Mouse (Mus musculus): ENCODE measurements at regions not wholly inside any gene's neighbourhood (a gene's known extent, or its start where the extent isn't known, plus 50 kb on each side); places are given as distances from the start of the nearest gene placed in this dataset.

- no peak for ATAC-seq (ENCODE audit: low FRiP score)
- Histone ChIP-seq H3K4me1 (replicated peaks; ENCODE audit: control insufficient read depth, insufficient read depth, low read length) (no peaks in the 10 kb centered on the region), H3K9ac (ENCODE audit: low read depth, low read length) (no peak overlapping the region), H3K4me3 (ENCODE audit: low read depth, low read length) (no peak overlapping the region), H3K9me3 (ENCODE audit: control insufficient read depth, low read length) (no peaks in the 10 kb centered on the region), H3K27ac (ENCODE audit: low read depth, low read length) (no peak overlapping the region), H3K27me3 (ENCODE audit: control insufficient read depth, insufficient read depth, low read length) (no peaks in the 10 kb centered on the region), H3K36me3 (ENCODE audit: control insufficient read depth, insufficient read depth, low read length) (no peaks in the 10 kb centered on the region), H3K4me2 (replicated peaks; ENCODE audit: low read depth, low read length) (no peak overlapping the region)
- WGBS: 52% methylated on average over 4 of the region's 4 CpGs
- no peak for DNase-seq (ENCODE audit: low spot score)
Observed at GRCm38 (mm10) chr5:102206456-102206855, 136.7 kb upstream of the Wdfy3 start.

GRCm38 (mm10) chr5:102206953-102207352 lies 137.2 kb upstream of the Wdfy3 start:
- 4% methylated on average over 16 of the region's 16 CpGs for WGBS
- no peak overlapping the region for H3K27ac ChIP-seq (ENCODE audit: low read depth, low read length)
- no peak overlapping the region for H3K9ac ChIP-seq (ENCODE audit: low read depth, low read length)
- no peaks in the 10 kb centered on the region for H3K27me3 ChIP-seq (ENCODE audit: control insufficient read depth, insufficient read depth, low read length)
- H3K4me3 ChIP-seq (ENCODE audit: low read depth, low read length): no peak overlapping the region
- no peaks in the 10 kb centered on the region for H3K36me3 ChIP-seq (ENCODE audit: control insufficient read depth, insufficient read depth, low read length)
- no peaks in the 10 kb centered on the region for H3K4me1 ChIP-seq (replicated peaks; ENCODE audit: control insufficient read depth, insufficient read depth, low read length)
- DNase-seq (ENCODE audit: low spot score) (peak; percentile 87), ATAC-seq (ENCODE audit: low FRiP score) (peak; percentile 78; the same call in 1 of the 2 replicates)
- no peaks in the 10 kb centered on the region for H3K9me3 ChIP-seq (ENCODE audit: control insufficient read depth, low read length)
- H3K4me2 ChIP-seq (replicated peaks; ENCODE audit: low read depth, low read length): 0 out of 2 replicates have a peak overlapping the region, but pooled peaks have one; percentile 3

GRCm38 (mm10) chr5:102213145-102213544 lies 143.4 kb upstream of the Wdfy3 start:
- no peak for ATAC-seq (ENCODE audit: low FRiP score)
- WGBS: 62% methylated on average over 6 of the region's 6 CpGs

GRCm38 (mm10) chr5:102227131-102227530 lies 157.4 kb upstream of the Wdfy3 start:
- WGBS: 64% methylated on average over 6 of the region's 6 CpGs
- H3K9me3 ChIP-seq (ENCODE audit: control insufficient read depth, low read length): no peaks in the 10 kb centered on the region
- DNase-seq (ENCODE audit: low spot score) (no peak), ATAC-seq (ENCODE audit: low FRiP score) (no peak)
- no peak overlapping the region for H3K4me2 ChIP-seq (replicated peaks; ENCODE audit: low read depth, low read length)
- H3K27ac ChIP-seq (ENCODE audit: low read depth, low read length): no peak overlapping the region
- H3K4me3 ChIP-seq (ENCODE audit: low read depth, low read length): no peak overlapping the region
- H3K27me3 ChIP-seq (ENCODE audit: control insufficient read depth, insufficient read depth, low read length): no peaks in the 10 kb centered on the region
- H3K36me3 ChIP-seq (ENCODE audit: control insufficient read depth, insufficient read depth, low read length): no peaks in the 10 kb centered on the region
- no peaks in the 10 kb centered on the region for H3K4me1 ChIP-seq (replicated peaks; ENCODE audit: control insufficient read depth, insufficient read depth, low read length)
- no peak overlapping the region for H3K9ac ChIP-seq (ENCODE audit: low read depth, low read length)

More at GRCm38 (mm10) chr5:102213145-102213544, 143.4 kb upstream of the Wdfy3 start:
- Histone ChIP-seq H3K36me3 (ENCODE audit: control insufficient read depth, insufficient read depth, low read length) (no peaks in the 10 kb centered on the region), H3K4me2 (replicated peaks; ENCODE audit: low read depth, low read length) (no peak overlapping the region), H3K27ac (ENCODE audit: low read depth, low read length) (no peak overlapping the region), H3K9me3 (ENCODE audit: control insufficient read depth, low read length) (no peaks in the 10 kb centered on the region), H3K9ac (ENCODE audit: low read depth, low read length) (no peak overlapping the region), H3K4me1 (replicated peaks; ENCODE audit: control insufficient read depth, insufficient read depth, low read length) (no peaks in the 10 kb centered on the region), H3K27me3 (ENCODE audit: control insufficient read depth, insufficient read depth, low read length) (no peaks in the 10 kb centered on the region), H3K4me3 (ENCODE audit: low read depth, low read length) (no peak overlapping the region)
- DNase-seq (ENCODE audit: low spot score): peak; percentile 52

GRCm38 (mm10) chr5:102242614-102243013 lies 172.9 kb upstream of the Wdfy3 start:
- no peak overlapping the region for H3K4me3 ChIP-seq (ENCODE audit: low read depth, low read length)
- no peak overlapping the region for H3K4me2 ChIP-seq (replicated peaks; ENCODE audit: low read depth, low read length)
- WGBS: 85% methylated on average over 5 of the region's 5 CpGs
- DNase-seq (ENCODE audit: low spot score) (no peak), ATAC-seq (ENCODE audit: low FRiP score) (no peak)
- H3K27me3 ChIP-seq (ENCODE audit: control insufficient read depth, insufficient read depth, low read length): no peaks in the 10 kb centered on the region
- no peaks in the 10 kb centered on the region for H3K4me1 ChIP-seq (replicated peaks; ENCODE audit: control insufficient read depth, insufficient read depth, low read length)
- H3K9ac ChIP-seq (ENCODE audit: low read depth, low read length): no peak overlapping the region
- no peak overlapping the region for H3K27ac ChIP-seq (ENCODE audit: low read depth, low read length)
- H3K36me3 ChIP-seq (ENCODE audit: control insufficient read depth, insufficient read depth, low read length): no peaks in the 10 kb centered on the region
- H3K9me3 ChIP-seq (ENCODE audit: control insufficient read depth, low read length): no peaks in the 10 kb centered on the region

- no peaks in the 10 kb centered on the region for H3K36me3 ChIP-seq (ENCODE audit: control insufficient read depth, insufficient read depth, low read length)
- H3K9ac ChIP-seq (ENCODE audit: low read depth, low read length): no peak overlapping the region
- H3K27me3 ChIP-seq (ENCODE audit: control insufficient read depth, insufficient read depth, low read length): no peaks in the 10 kb centered on the region
- no peaks in the 10 kb centered on the region for H3K9me3 ChIP-seq (ENCODE audit: control insufficient read depth, low read length)
- H3K27ac ChIP-seq (ENCODE audit: low read depth, low read length): no peak overlapping the region
- no peak overlapping the region for H3K4me3 ChIP-seq (ENCODE audit: low read depth, low read length)
- no peak for ATAC-seq (ENCODE audit: low FRiP score)
- no peaks in the 10 kb centered on the region for H3K4me1 ChIP-seq (replicated peaks; ENCODE audit: control insufficient read depth, insufficient read depth, low read length)
- WGBS: 90% methylated on average over 6 of the region's 6 CpGs
- no peak overlapping the region for H3K4me2 ChIP-seq (replicated peaks; ENCODE audit: low read depth, low read length)
- no peak for DNase-seq (ENCODE audit: low spot score)
Observed at GRCm38 (mm10) chr5:102244706-102245105, 175.0 kb upstream of the Wdfy3 start.

GRCm38 (mm10) chr5:102248747-102249146 lies 179.0 kb upstream of the Wdfy3 start:
- 78% methylated on average over 5 of the region's 5 CpGs for whole genome bisulfite sequencing
- Histone ChIP-seq H3K36me3 (ENCODE audit: control insufficient read depth, insufficient read depth, low read length) (no peaks in the 10 kb centered on the region), H3K4me1 (replicated peaks; ENCODE audit: control insufficient read depth, insufficient read depth, low read length) (no peaks in the 10 kb centered on the region), H3K4me3 (ENCODE audit: low read depth, low read length) (no peak overlapping the region), H3K4me2 (replicated peaks; ENCODE audit: low read depth, low read length) (no peak overlapping the region), H3K9me3 (ENCODE audit: control insufficient read depth, low read length) (no peaks in the 10 kb centered on the region), H3K27ac (ENCODE audit: low read depth, low read length) (no peak overlapping the region), H3K27me3 (ENCODE audit: control insufficient read depth, insufficient read depth, low read length) (no peaks in the 10 kb centered on the region), H3K9ac (ENCODE audit: low read depth, low read length) (no peak overlapping the region)
- ATAC-seq (ENCODE audit: low FRiP score) (no peak), DNase-seq (ENCODE audit: low spot score) (no peak)

GRCm38 (mm10) chr5:102251076-102251475 lies 181.4 kb upstream of the Wdfy3 start:
- Histone ChIP-seq H3K9ac (ENCODE audit: low read depth, low read length) (no peak overlapping the region), H3K36me3 (ENCODE audit: control insufficient read depth, insufficient read depth, low read length) (no peaks in the 10 kb centered on the region), H3K9me3 (ENCODE audit: control insufficient read depth, low read length) (no peaks in the 10 kb centered on the region), H3K4me2 (replicated peaks; ENCODE audit: low read depth, low read length) (no peak overlapping the region), H3K27me3 (ENCODE audit: control insufficient read depth, insufficient read depth, low read length) (no peaks in the 10 kb centered on the region), H3K4me3 (ENCODE audit: low read depth, low read length) (no peak overlapping the region), H3K27ac (ENCODE audit: low read depth, low read length) (no peak overlapping the region), H3K4me1 (replicated peaks; ENCODE audit: control insufficient read depth, insufficient read depth, low read length) (no peaks in the 10 kb centered on the region)
- ATAC-seq (ENCODE audit: low FRiP score) (no peak), DNase-seq (ENCODE audit: low spot score) (no peak)
- 94% methylated on average over 7 of the region's 7 CpGs for WGBS

GRCm38 (mm10) chr5:102253786-102254185 lies 184.1 kb upstream of the Wdfy3 start:
- no peaks in the 10 kb centered on the region for H3K36me3 ChIP-seq (ENCODE audit: control insufficient read depth, insufficient read depth, low read length)
- no peaks in the 10 kb centered on the region for H3K9me3 ChIP-seq (ENCODE audit: control insufficient read depth, low read length)
- ATAC-seq (ENCODE audit: low FRiP score) (no peak), DNase-seq (ENCODE audit: low spot score) (no peak)
- H3K27me3 ChIP-seq (ENCODE audit: control insufficient read depth, insufficient read depth, low read length): no peaks in the 10 kb centered on the region
- H3K4me1 ChIP-seq (replicated peaks; ENCODE audit: control insufficient read depth, insufficient read depth, low read length): no peaks in the 10 kb centered on the region
- H3K9ac ChIP-seq (ENCODE audit: low read depth, low read length): no peak overlapping the region
- H3K4me2 ChIP-seq (replicated peaks; ENCODE audit: low read depth, low read length): no peak overlapping the region
- 8% methylated on average over 2 of the region's 2 CpGs for WGBS
- H3K27ac ChIP-seq (ENCODE audit: low read depth, low read length): no peak overlapping the region
- H3K4me3 ChIP-seq (ENCODE audit: low read depth, low read length): no peak overlapping the region
